Mouse (Mus musculus) cerebellum, adult 2 months (tissue): ENCODE results near the gene Gng8.

ENCODE experiments used
- CTCF ChIP-seq: fragments of 200-500 bp; IDR thresholded peaks from 2 replicates; pipeline ENCODE4 v1.5.1; 2011; ENCODE audit warnings: low read depth, mild to moderate bottlenecking, control low read depth, low read length, moderate library complexity, borderline replicate concordance; ENCODE audit not compliant: insufficient read depth
- POLR2A ChIP-seq: fragments of 200-500 bp; IDR thresholded peaks from 2 replicates; pipeline ENCODE4 v1.6.1; 2011; ENCODE audit warnings: low read length, control low read depth, borderline replicate concordance; ENCODE audit not compliant: insufficient read depth

DNA sequence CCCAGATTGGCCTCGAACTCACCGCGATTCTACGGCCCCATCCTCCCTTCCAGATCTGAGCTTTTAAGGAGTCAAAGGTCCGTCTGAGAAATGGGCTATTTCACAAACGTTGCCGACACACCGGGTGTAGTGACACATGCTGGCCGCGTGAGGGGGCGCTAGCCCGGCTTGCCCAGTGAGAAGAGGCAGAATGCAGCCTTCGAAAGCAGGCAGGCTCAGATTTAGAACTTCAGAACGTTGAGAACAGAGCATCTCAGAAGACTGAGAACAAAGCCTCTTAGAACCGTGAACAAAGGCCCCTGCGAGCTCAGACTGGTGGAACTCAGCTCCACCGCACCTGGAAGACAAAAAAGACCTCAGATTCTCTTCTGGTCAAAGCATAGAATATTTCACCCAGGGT is 17.4 kb upstream of the Gng8 start:
- TF ChIP-seq CTCF (peak; percentile 95), POLR2A (no peak)
